Mouse (Mus musculus): ENCODE data around the gene Zfp677.
A peak's percentile ranks its signal among the peaks of the same experiment; 100 is the strongest.
"Not testable (repeated sequence)": the region's sequence is repeated elsewhere in the genome, so short reads cannot be mapped to it uniquely, and the experiment has no call there.

The Zfp677 gene

GRCm38 (mm10) chr17:21383391-21384056 is at the start of gene Zfp677:
TSS of gene Zfp677 (plus strand) at chr17:21383748.
- peak; percentile 43 to 52 for DNase-seq (ENCODE audit: low spot score in 2 of 2)

- DNase-seq (ENCODE audit: low spot score in 2 of 2) = not testable (repeated sequence)
Observed at GRCm38 (mm10) chr17:21368018-21368417, 15.5 kb upstream of the Zfp677 start.

- DNase-seq (ENCODE audit: low spot score in 2 of 2) = no peak
Observed at GRCm38 (mm10) chr17:21369925-21370719, 13.4 kb upstream of the Zfp677 start.

GRCm38 (mm10) chr17:21375311-21375710 is 8.2 kb upstream of the Zfp677 start:
- no peak for DNase-seq (ENCODE audit: low spot score in 2 of 2)

GRCm38 (mm10) chr17:21384057-21384411 is 486 bp downstream of the Zfp677 start:
- DNase-seq (ENCODE audit: low spot score in 2 of 2) = no peak

GRCm38 (mm10) chr17:21422664-21423599 is 39.4 kb downstream of the Zfp677 start, which contains the start of gene Zfp54:
TSS of gene Zfp54 (plus strand) at chr17:21423227.
- DNase-seq (ENCODE audit: low spot score in 2 of 2) = peak; percentile 33 to 63

GRCm38 (mm10) chr17:21438806-21439400 is 55.4 kb downstream of the Zfp677 start:
- DNase-seq (ENCODE audit: low spot score in 2 of 2) = not testable (repeated sequence)
